ENCODE assay signal across 11 mouse cellular contexts in genomic region chr8:84738715-84739400, GRCm38 (mm10). TPM values are rescaled to one million over a fixed set of nuclear protein-coding genes. Genes with fewer than 3 reads are reported as not detected.
DNase-seq lines count a peak whose midpoint lies in the region; ATAC-seq and TF ChIP-seq lines count a peak whose summit lies in the region.
"Had no signal": no experiment of that assay in that cellular context is flagged by ENCODE, and none has a peak within 500 bp of the region (broad histone marks: within the 10 kb centered on the region; RNA-seq: fewer than 3 reads in every experiment).

No protein-coding gene starts in this region.

- peak overlapping the region; percentile 80 for H3K27ac ChIP-seq in layer of hippocampus, adult 2 months
- H3K27ac ChIP-seq in embryonic facial prominence, embryonic 11.5 days (replicated peaks; ENCODE audit: low read depth, low read length) = no peak overlapping the region
- H3K27ac ChIP-seq in forebrain, embryonic 14.5 days (ENCODE audit: low read depth, low read length) = peak overlapping the region; percentile 58
- H3K27ac ChIP-seq in liver, embryonic 13.5 days = no peak overlapping the region; the same call in 1 of the 2 replicates
- no peak overlapping the region for H3K27ac ChIP-seq in thymus, adult 2 months (ENCODE audit: control insufficient read depth, insufficient read depth, low read length)
- H3K27ac ChIP-seq: macrophage had no signal

- peaks cover 44% of the 10 kb centered on the region for H3K4me1 ChIP-seq in embryonic facial prominence, embryonic 11.5 days (ENCODE audit: control insufficient read depth, insufficient read depth, low read length)
- H3K4me1 ChIP-seq in forebrain, embryonic 14.5 days (ENCODE audit: control insufficient read depth, insufficient read depth, low read length) = peaks cover 69% of the 10 kb centered on the region
- H3K4me1 ChIP-seq in liver, embryonic 13.5 days (replicated peaks) = peaks cover 90% of the 10 kb centered on the region
- peaks cover 4% of the 10 kb centered on the region for H3K4me1 ChIP-seq in thymus, adult 2 months (replicated peaks; ENCODE audit: control insufficient read depth, insufficient read depth, low read length)

- ATAC-seq in embryonic facial prominence, embryonic 11.5 days (replicated peaks; ENCODE audit: insufficient number of reproducible peaks, low FRiP score, low TSS enrichment, low read depth) = no peak
- no peak for ATAC-seq in forebrain, embryonic 14.5 days
- ATAC-seq in liver, embryonic 13.5 days (ENCODE audit: low read depth) = no peak

- H3K4me3 ChIP-seq in layer of hippocampus, adult 2 months = no peak overlapping the region
- H3K4me3 ChIP-seq in embryonic facial prominence, embryonic 11.5 days (ENCODE audit: low read depth, low read length) = no peak overlapping the region
- no peak overlapping the region for H3K4me3 ChIP-seq in forebrain, embryonic 14.5 days (ENCODE audit: low read depth, low read length)
- H3K4me3 ChIP-seq in liver, embryonic 13.5 days (replicated peaks) = no peak overlapping the region; the same call in 1 of the 2 replicates
- H3K4me3 ChIP-seq in thymus, adult 2 months (ENCODE audit: control insufficient read depth, insufficient read depth, low read length) = no peak overlapping the region

- peak overlapping the region; percentile 41; the same call in 1 of the 2 replicates for H3K9ac ChIP-seq in embryonic facial prominence, embryonic 11.5 days (replicated peaks; ENCODE audit: low read length)
- peak overlapping the region; percentile 55; the same call in 1 of the 2 replicates for H3K9ac ChIP-seq in forebrain, embryonic 14.5 days (ENCODE audit: low read length)
- peak overlapping the region; percentile 69 for H3K9ac ChIP-seq in liver, embryonic 13.5 days

- no peaks in the 10 kb centered on the region for H3K36me3 ChIP-seq in embryonic facial prominence, embryonic 11.5 days (replicated peaks; ENCODE audit: control insufficient read depth, insufficient read depth, low read depth, low read length)
- peaks cover 7% of the 10 kb centered on the region; the same call in 1 of the 2 replicates for H3K36me3 ChIP-seq in forebrain, embryonic 14.5 days (ENCODE audit: control insufficient read depth, insufficient read depth, low read length)
- no peaks in the 10 kb centered on the region for H3K36me3 ChIP-seq in liver, embryonic 13.5 days
- H3K36me3 ChIP-seq in thymus, adult 2 months (ENCODE audit: control insufficient read depth, insufficient read depth, low read length) = no peaks in the 10 kb centered on the region

- H3K4me2 ChIP-seq in embryonic facial prominence, embryonic 11.5 days (ENCODE audit: low read depth, low read length) = no peak overlapping the region
- 0 out of 2 replicates have a peak overlapping the region, but pooled peaks have one; percentile 29 for H3K4me2 ChIP-seq in forebrain, embryonic 14.5 days (ENCODE audit: low read length)
- H3K4me2 ChIP-seq in liver, embryonic 13.5 days = peak overlapping the region; percentile 67; the same call in 1 of the 2 replicates

- peaks cover 46% of the 10 kb centered on the region for H3K27me3 ChIP-seq in embryonic facial prominence, embryonic 11.5 days (ENCODE audit: control insufficient read depth, insufficient read depth, low read length)
- H3K27me3 ChIP-seq in forebrain, embryonic 14.5 days (replicated peaks; ENCODE audit: control insufficient read depth, insufficient read depth, low read length) = no peaks in the 10 kb centered on the region
- H3K27me3 ChIP-seq in liver, embryonic 13.5 days = peaks cover 83% of the 10 kb centered on the region
- no peaks in the 10 kb centered on the region for H3K27me3 ChIP-seq in thymus, adult 2 months (ENCODE audit: control insufficient read depth, insufficient read depth, low read length)

- DNase-seq in layer of hippocampus, adult 2 months (ENCODE audit: low spot score in 2 of 2) = no peak
- no peak for DNase-seq in layer of hippocampus, postnatal 10 days (ENCODE audit: low spot score in 2 of 2)
- no peak for DNase-seq in embryonic facial prominence, embryonic 11.5 days (ENCODE audit: low spot score)
- no peak for DNase-seq in forebrain, embryonic 14.5 days (ENCODE audit: low spot score)
- DNase-seq in liver, embryonic 13.5 days = no peak
- DNase-seq in thymus, adult 2 months = no peak
- no peak for DNase-seq in frontal cortex, adult 2 months (ENCODE audit: extremely low spot score in 1 of 2, low spot score in 1 of 2)
- DNase-seq in spleen, postnatal 10 days (ENCODE audit: low spot score in 2 of 2) = no peak
- DNase-seq: adrenal gland, postnatal 25 days had no signal

- no peak for TF ChIP-seq CTCF in layer of hippocampus, adult 2 months (conservative IDR thresholded peaks at IDR 0.05)
- TF ChIP-seq CTCF in thymus, adult 2 months (IDR thresholded peaks at IDR 0.05; ENCODE audit: borderline replicate concordance, control insufficient read depth, extremely low read depth, insufficient read depth, low read length, poor library complexity) = no peak

- H3K9me3 ChIP-seq in embryonic facial prominence, embryonic 11.5 days (replicated peaks; ENCODE audit: control insufficient read depth, low read length) = no peaks in the 10 kb centered on the region
- H3K9me3 ChIP-seq in forebrain, embryonic 14.5 days (replicated peaks; ENCODE audit: control insufficient read depth, low read length) = no peaks in the 10 kb centered on the region
- H3K9me3 ChIP-seq in liver, embryonic 13.5 days (replicated peaks) = no peaks in the 10 kb centered on the region

- WGBS in embryonic facial prominence, embryonic 11.5 days = 35% methylated on average over 10 of the region's 10 CpGs
- 41% methylated on average over 10 of the region's 10 CpGs for WGBS in forebrain, embryonic 14.5 days
- 70% methylated on average over 10 of the region's 10 CpGs for WGBS in liver, embryonic 13.5 days (ENCODE audit: insufficient replicate concordance)
- WGBS in thymus, adult 2 months = 88% methylated on average over 10 of the region's 10 CpGs

- no peak for TF ChIP-seq POLR2A in thymus, adult 2 months (IDR thresholded peaks at IDR 0.05; ENCODE audit: control insufficient read depth, extremely low read depth, insufficient read depth, low read length, poor library complexity)

RNA-seq across cellular contexts. Expression of gene G430095P16Rik, which starts 16.1 kb away (rescaled TPM):
- total RNA-seq in layer of hippocampus, adult 2 months (2021) = under 1 TPM in 1 of 2 experiments, not detected in 1; 0.54 TPM
- total RNA-seq in layer of hippocampus, postnatal 10 days (2021) = not detected
- polyA plus RNA-seq in embryonic facial prominence, embryonic 11.5 days (2014; fragmentation: Nextera tagmentation; extraction: Ambion mirVana) = 3.6 and 5.7 TPM in 2 replicates
- polyA plus RNA-seq in forebrain, embryonic 14.5 days (2014; fragmentation: Nextera tagmentation; extraction: Ambion mirVana) = 1.5 and 1.7 TPM in 2 replicates
- polyA plus RNA-seq in liver, embryonic 13.5 days (2015; fragmentation: Nextera tagmentation; extraction: Ambion mirVana) = 9.6 and 10.0 TPM in 2 replicates
- 1.8 and 2.6 TPM in 2 replicates for polyA plus RNA-seq in thymus, adult 2 months (2012; rRNA removed)
- polyA plus RNA-seq in frontal cortex, adult 2 months (2012; rRNA removed) = 0.36 TPM in 1 of 2 replicates, not detected in the other
- total RNA-seq: adrenal gland, postnatal 25 days; layer of hippocampus, adult 8-10 months had no signal
- polyA plus RNA-seq: macrophage had no signal

RNA-seq across cellular contexts. Expression of gene Lyl1, which starts 37.6 kb away (rescaled TPM):
- 1 to 10 TPM; 2.3 to 2.6 TPM for total RNA-seq in layer of hippocampus, adult 2 months (2021)
- 1 to 10 TPM; 4.0 to 5.4 TPM for total RNA-seq in layer of hippocampus, postnatal 10 days (2021)
- polyA plus RNA-seq in embryonic facial prominence, embryonic 11.5 days (2014; fragmentation: Nextera tagmentation; extraction: Ambion mirVana) = 4.6 and 5.3 TPM in 2 replicates
- polyA plus RNA-seq in forebrain, embryonic 14.5 days (2014; fragmentation: Nextera tagmentation; extraction: Ambion mirVana) = 2.9 and 3.8 TPM in 2 replicates
- 61.2 and 61.3 TPM in 2 replicates for polyA plus RNA-seq in liver, embryonic 13.5 days (2015; fragmentation: Nextera tagmentation; extraction: Ambion mirVana)
- 7.1 and 7.5 TPM in 2 replicates for polyA plus RNA-seq in thymus, adult 2 months (2012; rRNA removed)
- polyA plus RNA-seq in frontal cortex, adult 2 months (2012; rRNA removed) = 2.9 and 4.1 TPM in 2 replicates

RNA-seq across cellular contexts. Expression of gene Nacc1, which starts 51.2 kb away (rescaled TPM):
- total RNA-seq in layer of hippocampus, adult 2 months (2021) = 10 to 100 TPM; 91.8 to 93.9 TPM
- total RNA-seq in layer of hippocampus, postnatal 10 days (2021) = 10 to 100 TPM; 73.7 to 75.3 TPM
- 21.0 and 21.1 TPM in 2 replicates for polyA plus RNA-seq in embryonic facial prominence, embryonic 11.5 days (2014; fragmentation: Nextera tagmentation; extraction: Ambion mirVana)
- polyA plus RNA-seq in forebrain, embryonic 14.5 days (2014; fragmentation: Nextera tagmentation; extraction: Ambion mirVana) = 17.0 and 17.6 TPM in 2 replicates
- polyA plus RNA-seq in liver, embryonic 13.5 days (2015; fragmentation: Nextera tagmentation; extraction: Ambion mirVana) = 6.9 and 7.6 TPM in 2 replicates
- 155 and 182 TPM in 2 replicates for polyA plus RNA-seq in thymus, adult 2 months (2012; rRNA removed)
- polyA plus RNA-seq in frontal cortex, adult 2 months (2012; rRNA removed) = 79.7 and 79.8 TPM in 2 replicates

RNA-seq across cellular contexts. Expression of gene Trmt1, which starts 52.8 kb away (rescaled TPM):
- 100 to 1,000 TPM; 109 to 113 TPM for total RNA-seq in layer of hippocampus, adult 2 months (2021)
- 100 to 1,000 TPM in 1 of 2 experiments, 10 to 100 TPM in 1; 99.8 to 105 TPM for total RNA-seq in layer of hippocampus, postnatal 10 days (2021)
- polyA plus RNA-seq in embryonic facial prominence, embryonic 11.5 days (2014; fragmentation: Nextera tagmentation; extraction: Ambion mirVana) = 61.5 and 64.7 TPM in 2 replicates
- 47.8 and 52.3 TPM in 2 replicates for polyA plus RNA-seq in forebrain, embryonic 14.5 days (2014; fragmentation: Nextera tagmentation; extraction: Ambion mirVana)
- 45.9 and 46.8 TPM in 2 replicates for polyA plus RNA-seq in liver, embryonic 13.5 days (2015; fragmentation: Nextera tagmentation; extraction: Ambion mirVana)
- 169 and 181 TPM in 2 replicates for polyA plus RNA-seq in thymus, adult 2 months (2012; rRNA removed)
- 143 and 157 TPM in 2 replicates for polyA plus RNA-seq in frontal cortex, adult 2 months (2012; rRNA removed)

Comparison
In these comparisons a context has a peak if more than half of its experiments do, and no peak if none do; other contexts are left out.
1. H3K27ac ChIP-seq: peak in layer of hippocampus, adult 2 months (single experiment) and forebrain, embryonic 14.5 days (single experiment); none in embryonic facial prominence, embryonic 11.5 days (single experiment), liver, embryonic 13.5 days (single experiment) and thymus, adult 2 months (single experiment).
2. Peak in every context shown above with its lines, with median percentiles within 50 percentile points of each other: H3K9ac ChIP-seq.